Mouse (Mus musculus) CD4-positive helper T cell, adult 2 months (primary cell): ENCODE results near the gene Foxn3.

Experiments
- DNase-seq: peaks from one replicate; pipeline ENCODE4 v3.0.0-alpha.2; 2012; ENCODE audit warnings: low read depth, missing footprints, low spot score

Foxn3 gene

GRCm38 (mm10) chr12:99298851-99299600 lies 264.4 kb downstream of the Foxn3 start:
- DNase-seq: no peak

DNA sequence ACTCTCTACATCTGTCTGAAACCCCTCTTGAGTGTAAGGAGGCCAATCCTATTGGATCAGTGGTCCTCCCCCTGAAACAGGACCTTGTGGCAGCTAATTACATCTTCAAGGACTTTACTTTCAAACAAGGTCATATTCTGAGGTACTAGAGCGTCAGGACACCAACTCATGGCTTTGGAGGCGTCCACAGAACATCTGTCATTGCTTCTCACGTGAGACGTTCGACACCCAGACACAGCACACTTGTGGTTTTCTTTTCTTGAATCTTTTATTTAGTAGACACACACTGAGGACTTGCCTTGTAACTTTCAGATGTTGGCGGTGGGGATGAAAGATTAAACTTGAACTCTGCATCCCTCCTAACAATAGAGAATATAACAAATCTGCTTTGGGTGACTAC lies 265.1 kb downstream of the Foxn3 start:
- no peak for DNase-seq

GRCm38 (mm10) chr12:99297792-99298191 lies 265.6 kb downstream of the Foxn3 start:
- DNase-seq: no peak

DNA sequence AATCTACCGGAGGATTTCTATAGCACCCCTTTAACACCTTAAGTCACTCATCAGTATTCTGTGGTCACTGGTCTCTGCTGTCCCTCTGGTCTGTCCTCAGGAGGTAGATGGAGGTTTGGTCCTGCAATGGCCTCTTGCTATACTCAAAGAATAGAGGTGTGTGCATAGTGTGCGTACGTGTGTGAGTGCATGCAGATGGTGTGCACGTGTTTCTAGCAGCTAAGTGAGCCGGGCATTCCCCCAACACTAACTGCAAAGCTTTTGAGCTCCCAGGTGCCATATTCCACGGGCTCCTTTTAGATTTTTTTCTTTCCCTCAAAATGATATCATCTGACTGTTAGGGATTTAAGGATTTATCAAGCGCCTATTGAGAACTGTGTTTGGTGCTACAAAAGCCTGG lies 269.9 kb downstream of the Foxn3 start:
- DNase-seq: no peak

DNA sequence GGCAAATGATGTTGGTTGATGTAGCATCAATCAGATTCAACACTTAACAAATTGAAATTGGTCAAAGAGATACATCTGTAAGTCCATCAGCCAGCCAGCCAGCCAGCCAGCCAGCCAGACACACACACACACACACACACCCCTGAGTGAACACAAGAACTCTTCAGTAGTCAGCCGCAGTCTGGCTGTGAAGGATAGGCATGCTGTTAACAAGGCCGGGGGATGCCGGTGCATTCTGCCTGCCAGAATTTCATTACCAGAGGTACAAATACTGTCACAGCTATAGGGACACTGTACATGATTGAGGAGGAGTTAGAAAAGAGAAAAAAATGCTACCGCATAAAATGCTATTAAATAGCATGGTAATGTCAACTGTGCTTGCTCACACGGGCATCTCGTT lies 271.2 kb downstream of the Foxn3 start:
- no peak for DNase-seq

DNA sequence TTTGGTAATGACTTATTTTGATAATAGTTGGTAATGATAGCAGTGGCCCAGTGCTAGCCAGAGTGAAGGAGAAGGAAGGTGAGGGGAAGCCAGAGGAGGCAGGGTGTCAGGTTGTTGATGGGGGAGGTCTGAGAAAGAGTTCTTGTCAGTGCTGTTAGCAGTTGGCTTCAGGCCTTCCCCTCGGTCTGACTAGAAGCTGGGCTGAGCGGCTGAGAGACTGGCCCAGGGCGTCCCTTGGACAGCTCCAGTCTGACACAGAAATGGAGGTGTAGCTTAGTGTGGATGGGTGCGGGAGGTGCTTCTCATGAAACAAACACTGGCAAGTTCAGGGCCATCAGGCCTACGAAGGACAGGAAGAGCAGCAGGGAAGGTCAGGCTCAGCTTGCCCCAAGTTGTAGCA lies 276.3 kb downstream of the Foxn3 start:
- no peak for DNase-seq

- no peak for DNase-seq
Observed at GRCm38 (mm10) chr12:99286662-99287061, 276.7 kb downstream of the Foxn3 start.

GRCm38 (mm10) chr12:99285656-99286055 lies 277.7 kb downstream of the Foxn3 start:
- DNase-seq: no peak

DNA sequence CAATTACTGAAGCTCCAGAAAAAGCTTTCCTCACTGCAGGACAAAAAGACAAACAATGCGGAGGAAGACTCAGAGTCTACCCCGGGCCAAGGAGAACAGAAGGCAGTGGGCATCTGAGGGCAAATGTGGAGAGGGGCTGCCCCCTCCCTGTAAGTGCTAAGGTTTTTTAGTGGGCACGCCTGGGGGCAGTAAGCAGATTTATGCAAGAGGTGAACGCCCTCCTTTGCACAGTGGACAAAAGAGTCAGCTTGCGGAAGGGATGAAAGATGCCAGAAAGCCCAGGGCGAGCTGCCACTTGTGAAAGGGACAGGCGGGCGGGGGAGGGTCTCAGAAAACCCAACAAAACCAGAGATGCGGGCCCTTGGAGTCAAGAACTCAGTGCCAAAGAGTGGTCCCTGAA lies 278.2 kb downstream of the Foxn3 start:
- DNase-seq: no peak

DNA sequence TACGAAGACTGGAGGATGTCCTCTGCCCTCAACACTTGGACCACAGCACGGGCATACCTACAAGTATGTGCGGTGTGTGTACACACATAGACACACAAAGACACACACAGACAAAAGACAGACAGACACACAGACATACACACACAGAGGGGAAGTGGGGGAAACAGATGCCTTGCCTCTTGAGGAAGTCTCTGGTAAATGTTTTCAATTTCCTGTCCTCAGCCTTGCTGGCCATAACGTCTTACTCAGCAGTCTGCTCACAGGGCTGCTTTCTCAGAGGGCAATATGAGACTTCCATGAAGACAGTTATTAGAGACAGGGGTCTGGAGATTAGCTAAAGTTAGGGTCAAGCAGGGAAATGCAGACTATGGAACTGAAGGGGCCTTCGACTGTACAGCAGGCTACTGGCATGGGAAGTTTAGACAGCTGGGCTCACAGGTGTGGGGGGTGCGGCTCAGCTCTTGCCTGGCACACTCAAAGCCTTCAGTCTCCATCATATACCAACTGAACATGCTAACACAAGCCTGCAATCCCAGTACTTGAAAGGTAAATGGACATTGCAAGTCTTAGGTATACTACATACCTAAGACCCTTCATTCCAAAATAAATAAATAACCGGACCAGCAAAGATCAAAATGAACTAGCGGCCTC lies 278.8 kb downstream of the Foxn3 start:
- DNase-seq: no peak

- no peak for DNase-seq
Observed at GRCm38 (mm10) chr12:99280826-99281225, 282.6 kb downstream of the Foxn3 start.

DNA sequence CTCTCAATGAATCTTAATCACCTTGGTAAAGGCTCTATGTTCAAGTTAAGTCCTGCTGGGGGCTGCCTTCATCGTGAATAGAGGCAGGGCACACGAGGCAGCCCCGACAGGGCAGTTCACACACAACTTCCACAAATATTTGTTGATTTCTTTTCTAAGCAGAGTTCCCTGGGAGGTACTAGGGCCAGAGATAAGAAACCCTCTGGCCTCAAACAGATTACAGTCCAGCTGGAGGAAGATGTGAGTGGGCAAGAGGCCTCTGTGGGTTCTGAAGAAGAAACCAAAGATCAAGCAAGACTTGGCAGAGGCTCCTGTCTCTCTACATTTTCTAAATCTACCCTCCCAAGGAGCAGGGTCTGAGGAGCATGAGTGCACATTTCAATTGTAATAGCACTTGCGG lies 283.1 kb downstream of the Foxn3 start:
- no peak for DNase-seq

- DNase-seq: no peak
Observed at GRCm38 (mm10) chr12:99279426-99279825, 284.0 kb downstream of the Foxn3 start.

GRCm38 (mm10) chr12:99274589-99274988 lies 288.8 kb downstream of the Foxn3 start:
- DNase-seq: no peak

GRCm38 (mm10) chr12:99269396-99269795 lies 294.0 kb downstream of the Foxn3 start:
- DNase-seq: no peak

DNA sequence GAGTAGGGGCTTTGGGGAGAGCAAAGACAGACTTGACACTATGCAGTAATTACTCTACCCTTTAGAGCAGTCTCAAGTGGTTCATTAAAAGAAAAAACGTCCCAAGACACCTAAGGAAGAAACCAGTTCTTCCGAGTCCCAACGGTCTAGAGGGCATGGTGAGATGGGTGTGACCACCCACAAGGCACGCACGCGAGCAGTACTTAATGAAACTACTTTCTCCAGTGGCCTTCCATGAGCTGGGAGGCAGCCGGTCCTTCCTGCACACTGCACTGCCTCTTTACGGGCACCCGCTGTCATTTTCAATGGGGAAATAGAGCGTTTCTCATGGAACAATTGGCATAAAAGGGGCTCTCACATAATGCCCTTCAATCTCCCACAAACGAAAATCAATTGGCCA lies 294.4 kb downstream of the Foxn3 start:
- no peak for DNase-seq

GRCm38 (mm10) chr12:99267732-99268131 lies 295.6 kb downstream of the Foxn3 start:
- no peak for DNase-seq

- DNase-seq: no peak
Observed at GRCm38 (mm10) chr12:99266434-99266833, 296.9 kb downstream of the Foxn3 start.

DNA sequence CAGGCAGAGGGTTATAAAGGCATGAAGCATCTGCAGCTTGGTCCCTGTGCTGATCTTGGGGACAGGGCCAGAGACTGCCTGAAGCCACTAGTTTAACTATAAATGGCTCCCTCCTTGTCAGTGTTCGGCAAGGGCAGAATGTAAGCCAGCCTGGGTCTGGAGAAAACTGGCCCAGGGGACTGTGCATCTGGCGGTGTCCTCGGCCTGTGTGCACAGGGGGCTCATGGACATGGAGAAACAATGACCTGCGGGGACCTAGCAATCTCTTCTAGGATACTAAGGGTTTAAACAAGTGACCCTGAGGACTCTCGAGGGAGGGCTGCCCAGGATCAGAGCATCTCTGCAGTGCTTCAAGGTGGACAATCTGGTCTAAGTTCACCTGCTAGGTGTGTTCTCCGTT lies 297.6 kb downstream of the Foxn3 start:
- DNase-seq: no peak

GRCm38 (mm10) chr12:99264386-99264785 lies 299.0 kb downstream of the Foxn3 start:
- no peak for DNase-seq

DNA sequence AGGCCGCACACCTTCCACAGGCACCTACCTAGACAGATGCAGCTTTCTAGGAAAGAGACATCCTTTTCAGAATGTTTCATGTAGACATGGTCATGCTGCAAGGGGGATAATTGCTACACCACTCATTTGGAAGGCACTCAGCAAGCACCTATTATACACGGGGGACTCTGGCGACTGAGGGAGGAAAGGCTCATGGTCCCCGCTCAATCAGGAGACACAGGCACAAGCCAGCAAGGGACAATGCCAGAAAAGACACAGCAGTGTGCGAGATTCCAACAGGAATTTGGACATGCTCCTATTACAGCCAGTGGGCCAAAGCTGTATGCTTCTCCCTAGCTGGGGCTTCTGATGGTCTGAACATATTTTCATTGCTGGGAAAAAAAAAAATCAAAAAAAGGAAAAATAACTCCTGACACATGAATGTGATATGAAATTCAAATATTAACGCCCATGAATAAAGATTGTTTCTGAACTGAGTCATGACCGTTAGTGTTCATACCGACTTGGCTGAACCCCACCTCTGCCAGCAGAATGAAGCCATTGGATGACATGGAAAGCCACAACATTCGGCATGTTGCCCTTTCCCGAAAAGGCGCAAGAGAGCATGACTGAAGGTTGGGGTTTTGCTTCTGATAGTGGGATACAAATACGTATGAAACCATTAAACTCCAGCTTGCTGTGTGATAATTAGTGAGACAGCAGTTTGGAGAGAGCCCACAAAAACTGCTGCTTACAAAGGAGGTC lies 299.6 kb downstream of the Foxn3 start:
- no peak for DNase-seq

- DNase-seq: no peak
Observed at GRCm38 (mm10) chr12:99262840-99263239, 300.5 kb downstream of the Foxn3 start.
